Comparison of ENCODE assay signal across 23 mouse cellular contexts in the genomic region with DNA sequence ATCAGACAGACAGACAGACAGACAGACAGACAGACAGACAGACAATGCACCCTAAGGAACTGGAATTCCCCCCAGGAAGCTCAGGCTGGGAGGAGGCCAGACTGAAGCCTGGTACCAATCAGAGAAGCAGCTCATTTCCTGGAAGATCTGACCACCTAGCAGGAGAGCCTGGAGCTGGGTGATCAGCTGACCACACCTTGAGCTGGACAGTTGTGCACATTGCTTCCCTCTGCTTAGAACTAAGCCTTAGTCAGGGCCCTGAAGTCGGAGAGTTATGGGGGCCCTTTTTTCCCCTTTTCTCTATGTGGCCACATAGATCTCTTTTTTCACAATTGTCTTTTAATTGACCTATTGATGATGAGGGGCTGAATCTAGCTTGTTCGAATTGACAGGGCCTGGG. TPM values are rescaled to one million over a fixed set of nuclear protein-coding genes. Genes with fewer than 3 reads are reported as not detected.
A peak's percentile ranks its signal among the peaks of the same experiment; 100 is the strongest.
DNase-seq lines count a peak whose midpoint lies in the region; ATAC-seq and TF ChIP-seq lines count a peak whose summit lies in the region.
"Had no signal": no experiment of that assay in that cellular context is flagged by ENCODE, and none has a peak within 500 bp of the region (broad histone marks: within the 10 kb centered on the region; RNA-seq: fewer than 3 reads in every experiment).

No protein-coding gene starts in this region.

- intact Hi-C loops in heart, adult 2 months (cut with DNase I): no loop called here
- intact Hi-C loops in left cerebral cortex, adult 2 months (cut with DNase I): no loop called here
- intact Hi-C loops in left cerebral cortex, postnatal 36 days (cut with DNase I): no loop called here

- H3K4me3 ChIP-seq in heart, adult 2 months: no peak overlapping the region
- no peak overlapping the region for H3K4me3 ChIP-seq in left cerebral cortex, adult 2 months
- no peak overlapping the region for H3K4me3 ChIP-seq in limb, embryonic 13.5 days
- H3K4me3 ChIP-seq: erythroblast, embryonic 14.5 days; hindbrain, embryonic 12.5 days; liver, embryonic 13.5 days; lung, embryonic 15.5 days had no signal

- H3K4me1 ChIP-seq in heart, adult 2 months (ENCODE audit: control insufficient read depth, insufficient read depth, low read length): no peaks in the 10 kb centered on the region
- H3K4me1 ChIP-seq in limb, embryonic 13.5 days: peaks cover 13% of the 10 kb centered on the region

- H3K4me2 ChIP-seq in limb, embryonic 13.5 days (replicated peaks): no peak overlapping the region
- H3K4me2 ChIP-seq: hindbrain, embryonic 12.5 days; liver, embryonic 13.5 days; lung, embryonic 15.5 days; midbrain, embryonic 11.5 days had no signal

- no peaks in the 10 kb centered on the region for H3K9me3 ChIP-seq in limb, embryonic 13.5 days
- H3K9me3 ChIP-seq: hindbrain, embryonic 12.5 days; liver, embryonic 13.5 days; lung, embryonic 15.5 days had no signal

- no peaks in the 10 kb centered on the region for H3K79me2 ChIP-seq in heart, adult 2 months (replicated peaks; ENCODE audit: control insufficient read depth, insufficient read depth, low read length)

- no peak for TF ChIP-seq EP300 in heart, adult 2 months (IDR thresholded peaks at IDR 0.05; ENCODE audit: insufficient read depth, low read depth, low read length)

- no peak for ATAC-seq in limb, embryonic 13.5 days (ENCODE audit: low FRiP score, low read depth)
- ATAC-seq: forebrain, embryonic 14.5 days had no signal

- H3K9ac ChIP-seq in heart, adult 2 months (ENCODE audit: low read depth, low read length): no peak overlapping the region
- H3K9ac ChIP-seq in limb, embryonic 13.5 days: no peak overlapping the region
- H3K9ac ChIP-seq: hindbrain, embryonic 12.5 days; liver, embryonic 13.5 days; lung, embryonic 15.5 days had no signal

- H3K27ac ChIP-seq in heart, adult 2 months: no peak overlapping the region
- peak overlapping the region; percentile 83 for H3K27ac ChIP-seq in left cerebral cortex, adult 2 months
- peak overlapping the region; percentile 48; the same call in 1 of the 2 replicates for H3K27ac ChIP-seq in limb, embryonic 13.5 days
- H3K27ac ChIP-seq: liver, embryonic 13.5 days; lung, embryonic 15.5 days had no signal

- peak; percentile 79 for DNase-seq in heart, adult 11 months
- no peak for DNase-seq in heart, adult 2 months
- DNase-seq in left cerebral cortex, adult 2 months (ENCODE audit: extremely low spot score in 1 of 2, low spot score in 2 of 2): no peak
- no peak for DNase-seq in left cerebral cortex, postnatal 36 days (ENCODE audit: low spot score in 2 of 2)
- DNase-seq in NIH3T3 (ENCODE audit: low read depth): peak; percentile 41
- no peak for DNase-seq in kidney, adult 8-10 months
- no peak for DNase-seq in frontal cortex, postnatal 36 days (ENCODE audit: low spot score in 2 of 2)
- DNase-seq: cerebellum, adult 18-20 months; cerebellum, postnatal 36 days; kidney, postnatal 36 days; layer of hippocampus, adult 9-11 months; liver, embryonic 13.5 days; lung, postnatal 4 days; right cerebral cortex, adult 18-20 months; spleen, adult 18-20 months; thymus, adult 18-20 months had no signal

- TF ChIP-seq CTCF in heart, adult 2 months (IDR thresholded peaks at IDR 0.05): no peak
- TF ChIP-seq CTCF in left cerebral cortex, adult 2 months (IDR thresholded peaks at IDR 0.05): no peak

- no peaks in the 10 kb centered on the region for H3K27me3 ChIP-seq in heart, adult 2 months (ENCODE audit: control insufficient read depth, insufficient read depth, low read length)
- no peaks in the 10 kb centered on the region for H3K27me3 ChIP-seq in limb, embryonic 13.5 days
- H3K27me3 ChIP-seq: hindbrain, embryonic 12.5 days; liver, embryonic 13.5 days; lung, embryonic 15.5 days had no signal

- WGBS in heart, adult 2 months: 50% methylated on average over 2 of the region's 2 CpGs
- 53% methylated on average over 2 of the region's 2 CpGs for WGBS in limb, embryonic 13.5 days

- H3K36me3 ChIP-seq in heart, adult 2 months (ENCODE audit: control insufficient read depth, insufficient read depth, low read length): no peaks in the 10 kb centered on the region
- H3K36me3 ChIP-seq in limb, embryonic 13.5 days: peaks cover 14% of the 10 kb centered on the region; the same call in 1 of the 2 replicates
- H3K36me3 ChIP-seq: liver, embryonic 13.5 days had no signal

- TF ChIP-seq POLR2A in heart, adult 2 months (IDR thresholded peaks at IDR 0.05; ENCODE audit: insufficient read depth, low read depth, low read length): no peak

RNA-seq across cellular contexts. Expression of a gene that starts 27.0 kb away (rescaled TPM):
- not detected for total RNA-seq in heart, adult 2 months (2021)
- polyA plus RNA-seq in heart, adult 2 months (2012; rRNA removed): 0.04 TPM in 1 of 2 replicates, not detected in the other
- total RNA-seq in left cerebral cortex, adult 2 months (2021): under 1 TPM; 0.12 to 0.25 TPM
- under 1 TPM; 0.09 to 0.10 TPM for total RNA-seq in left cerebral cortex, postnatal 36 days (2021)
- 13.8 and 14.4 TPM in 2 replicates for polyA plus RNA-seq in limb, embryonic 13.5 days (2015; fragmentation: Nextera tagmentation; extraction: Ambion mirVana)
- total RNA-seq: adrenal gland, adult 18-20 months had no signal
- polyA plus RNA-seq: erythroblast, embryonic 14.5 days had no signal

Comparison
In these comparisons a context has a peak if more than half of its experiments do, and no peak if none do; other contexts are left out.
1. DNase-seq: peak in heart, adult 11 months (single experiment) and NIH3T3 (single experiment); none in heart, adult 2 months (0 of 2), left cerebral cortex, adult 2 months (0 of 2), left cerebral cortex, postnatal 36 days (0 of 2), kidney, adult 8-10 months (0 of 2) and frontal cortex, postnatal 36 days (0 of 2).